Mouse (Mus musculus): ENCODE measurements around the gene Tcp11l1. TPM values are rescaled to one million over a fixed set of nuclear protein-coding genes. Genes with fewer than 3 reads are reported as not detected.

Gene Tcp11l1
- total RNA-seq (2014; fragmentation: Nextera tagmentation), result 2.3 and 3.0 TPM in 2 replicates
- total RNA-seq (2017), result 0.99 and 2.7 TPM in 2 replicates

DNA sequence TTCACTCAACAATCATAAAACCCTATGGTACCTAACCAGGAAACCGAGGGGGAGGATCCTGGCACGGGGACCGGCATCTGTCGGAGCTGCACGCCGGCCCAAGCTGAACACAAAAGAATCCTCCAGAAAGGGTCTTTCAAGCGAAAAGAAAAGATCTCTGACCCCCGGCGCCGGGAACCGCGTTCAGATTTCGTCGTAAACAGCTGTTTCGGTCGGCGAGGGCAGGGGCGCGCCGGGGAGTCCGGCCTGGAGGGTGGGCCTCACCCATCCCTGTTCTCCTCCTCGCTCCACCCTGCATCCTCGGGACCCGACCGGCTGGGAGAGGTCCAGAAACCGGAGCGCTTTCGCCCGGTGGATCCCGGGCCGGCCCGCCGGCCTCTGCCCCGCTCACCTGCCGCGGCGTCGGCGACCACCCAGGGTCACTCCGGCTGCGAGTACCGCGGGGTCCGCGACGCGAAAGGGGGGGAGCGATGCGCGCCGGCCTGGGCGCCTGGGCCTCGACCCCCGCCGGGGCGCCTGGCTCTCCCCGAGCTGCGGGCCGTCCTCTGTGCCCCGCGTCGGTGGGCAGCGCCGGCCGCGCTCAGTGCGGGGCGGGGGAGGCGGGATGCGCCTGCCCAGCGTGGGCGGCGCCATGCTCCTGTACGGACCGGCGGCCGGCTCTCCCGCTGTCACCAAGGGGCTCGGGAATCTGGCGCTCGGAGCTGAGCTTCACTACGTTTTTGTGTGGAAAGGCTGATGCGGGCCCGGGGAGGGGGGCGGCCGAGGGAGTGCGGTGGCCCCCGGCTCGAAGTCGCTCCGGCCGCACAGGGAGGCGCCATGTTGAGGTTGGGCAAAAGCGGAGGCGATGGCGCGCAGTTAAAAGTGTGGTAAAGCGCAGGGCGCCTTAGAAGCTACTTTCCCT, at the start of gene Tcp11l1:
Tcp11l1 (minus strand) TSS at position 585 of the 901 bp plus-strand sequence.
- ATAC-seq (replicated peaks; ENCODE audit: low FRiP score, low TSS enrichment, poor library complexity, severe bottlenecking), result peak; percentile 71

DNA sequence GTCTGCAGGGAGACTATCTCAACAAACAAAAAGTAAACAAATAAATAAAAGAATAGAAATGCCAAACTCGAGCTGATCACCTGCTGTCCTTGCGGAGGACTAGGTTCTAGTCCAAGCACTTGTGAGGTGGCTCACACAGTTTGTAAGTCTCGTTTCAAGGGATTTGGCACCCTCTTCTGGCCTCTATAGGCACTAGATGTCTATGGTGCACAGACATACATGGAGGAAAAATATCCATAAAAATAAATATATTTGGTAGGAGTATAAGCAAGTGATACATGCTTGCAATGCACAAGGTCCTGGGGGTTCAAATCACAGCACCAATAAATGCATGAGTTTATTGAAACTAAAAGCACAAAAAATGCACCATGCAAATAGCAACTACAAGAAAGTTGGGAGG, 38.6 kb upstream of the Tcp11l1 start:
- peak; percentile 79 for ATAC-seq (replicated peaks; ENCODE audit: low FRiP score, low TSS enrichment, poor library complexity, severe bottlenecking)

DNA sequence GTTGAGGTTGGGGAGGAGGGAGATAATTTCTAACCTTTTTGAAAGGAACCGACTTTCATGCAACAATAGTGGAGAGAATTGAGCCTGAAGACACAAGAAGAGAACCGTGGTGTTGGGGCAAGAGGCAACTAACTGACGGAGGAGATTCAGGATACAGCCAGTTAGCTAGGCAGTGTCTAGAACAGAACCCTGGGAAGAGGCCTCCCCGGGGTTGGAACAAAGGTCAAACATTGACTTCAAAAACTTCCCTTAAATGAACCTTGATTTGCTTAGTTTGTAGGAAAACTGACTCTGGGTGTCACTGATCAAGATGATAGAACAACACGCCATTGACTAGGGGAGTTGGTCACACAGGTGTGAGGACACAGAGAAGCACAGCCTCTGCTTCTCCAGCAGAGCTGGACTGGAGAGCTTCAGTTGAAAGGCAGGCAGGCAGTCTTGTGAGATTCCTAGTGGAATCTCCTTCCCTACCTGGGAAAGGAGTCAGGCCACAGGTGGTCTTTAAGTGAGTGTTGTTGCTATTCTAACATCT, 36.7 kb upstream of the Tcp11l1 start:
- ATAC-seq (replicated peaks; ENCODE audit: low FRiP score, low TSS enrichment, poor library complexity, severe bottlenecking), result no peak

DNA sequence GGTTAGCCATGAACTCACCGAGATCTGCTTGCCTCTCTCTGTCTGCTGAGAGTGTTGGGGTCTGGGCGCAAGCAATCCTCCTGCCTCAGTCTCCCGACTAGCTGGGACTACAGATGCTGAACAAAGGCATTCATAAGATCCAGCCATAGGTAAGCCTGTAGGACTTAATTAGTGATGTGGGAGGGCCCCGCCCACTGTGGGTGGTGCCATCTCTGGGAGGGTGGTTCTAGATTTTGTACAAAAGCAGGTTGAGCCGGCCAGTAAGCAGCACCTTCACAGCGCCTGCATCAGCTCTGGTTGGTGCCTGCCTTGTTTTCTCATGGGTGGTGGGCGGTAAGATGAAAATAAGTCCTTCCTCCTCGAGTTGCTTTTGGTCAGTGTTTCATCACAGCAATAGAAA, 34.3 kb upstream of the Tcp11l1 start:
- ATAC-seq (replicated peaks; ENCODE audit: low FRiP score, low TSS enrichment, poor library complexity, severe bottlenecking), result peak; percentile 59; the same call in 1 of the 2 replicates

DNA sequence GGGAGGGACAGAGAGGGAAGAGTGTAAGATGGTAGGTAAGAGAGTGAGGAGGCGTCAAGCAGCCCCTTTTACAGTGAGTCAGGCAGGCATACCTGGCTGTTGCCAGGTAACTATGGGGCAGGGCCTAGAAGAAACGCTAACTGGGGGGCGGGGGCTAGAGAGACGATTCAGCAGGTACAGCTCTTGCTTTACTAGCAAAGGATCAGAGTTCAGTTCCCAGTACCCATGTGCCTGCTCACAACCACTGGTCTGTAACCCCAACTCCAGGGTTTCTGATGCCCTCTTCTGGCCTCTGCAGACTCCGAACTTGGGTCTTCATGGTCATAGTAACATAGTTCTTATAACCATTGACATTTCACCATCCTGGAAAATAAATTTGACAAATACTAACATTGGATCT, 32.0 kb upstream of the Tcp11l1 start:
- no peak for ATAC-seq (replicated peaks; ENCODE audit: low FRiP score, low TSS enrichment, poor library complexity, severe bottlenecking)

DNA sequence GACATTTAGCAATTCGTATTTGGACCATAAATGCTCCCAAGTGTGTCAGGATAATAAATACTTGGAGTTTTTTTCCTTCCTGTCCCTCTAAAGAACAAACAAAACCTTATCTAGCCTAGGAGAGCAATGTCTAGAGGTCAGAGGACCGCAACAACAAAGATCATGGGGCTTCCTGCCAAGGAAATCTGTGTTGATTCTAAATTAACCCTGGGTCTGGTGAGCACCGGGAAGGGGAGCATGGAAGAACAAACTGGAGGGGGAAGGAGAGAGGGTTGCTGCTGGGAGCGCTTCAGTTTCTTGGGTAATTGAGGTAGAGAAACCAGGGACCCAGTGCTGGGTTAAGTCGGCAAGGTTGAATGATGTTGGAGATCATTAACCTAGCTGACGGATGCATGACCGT, 31.2 kb upstream of the Tcp11l1 start:
- no peak for ATAC-seq (replicated peaks; ENCODE audit: low FRiP score, low TSS enrichment, poor library complexity, severe bottlenecking)

DNA sequence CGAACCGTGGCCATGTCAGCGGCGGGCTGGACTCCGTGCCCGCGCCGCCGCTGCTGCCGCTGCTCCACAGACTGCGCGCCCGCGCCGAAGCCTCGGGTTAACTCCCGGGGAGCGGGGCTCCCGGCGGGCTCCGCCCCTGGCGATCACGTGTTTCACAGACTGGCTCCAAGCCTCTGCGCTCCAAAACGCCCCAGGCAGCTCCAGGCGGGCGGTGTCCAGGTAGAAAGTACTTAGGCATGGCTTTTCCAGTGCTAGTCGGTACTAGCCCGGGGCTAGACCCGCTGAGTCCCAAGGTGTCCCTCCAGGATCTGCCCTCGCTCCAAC, 30.7 kb upstream of the Tcp11l1 start, which contains the start of gene Depdc7:
Depdc7 (minus strand) TSS at position 138 of the 324 bp plus-strand sequence.
- ATAC-seq (replicated peaks; ENCODE audit: low FRiP score, low TSS enrichment, poor library complexity, severe bottlenecking), result peak; percentile 91

DNA sequence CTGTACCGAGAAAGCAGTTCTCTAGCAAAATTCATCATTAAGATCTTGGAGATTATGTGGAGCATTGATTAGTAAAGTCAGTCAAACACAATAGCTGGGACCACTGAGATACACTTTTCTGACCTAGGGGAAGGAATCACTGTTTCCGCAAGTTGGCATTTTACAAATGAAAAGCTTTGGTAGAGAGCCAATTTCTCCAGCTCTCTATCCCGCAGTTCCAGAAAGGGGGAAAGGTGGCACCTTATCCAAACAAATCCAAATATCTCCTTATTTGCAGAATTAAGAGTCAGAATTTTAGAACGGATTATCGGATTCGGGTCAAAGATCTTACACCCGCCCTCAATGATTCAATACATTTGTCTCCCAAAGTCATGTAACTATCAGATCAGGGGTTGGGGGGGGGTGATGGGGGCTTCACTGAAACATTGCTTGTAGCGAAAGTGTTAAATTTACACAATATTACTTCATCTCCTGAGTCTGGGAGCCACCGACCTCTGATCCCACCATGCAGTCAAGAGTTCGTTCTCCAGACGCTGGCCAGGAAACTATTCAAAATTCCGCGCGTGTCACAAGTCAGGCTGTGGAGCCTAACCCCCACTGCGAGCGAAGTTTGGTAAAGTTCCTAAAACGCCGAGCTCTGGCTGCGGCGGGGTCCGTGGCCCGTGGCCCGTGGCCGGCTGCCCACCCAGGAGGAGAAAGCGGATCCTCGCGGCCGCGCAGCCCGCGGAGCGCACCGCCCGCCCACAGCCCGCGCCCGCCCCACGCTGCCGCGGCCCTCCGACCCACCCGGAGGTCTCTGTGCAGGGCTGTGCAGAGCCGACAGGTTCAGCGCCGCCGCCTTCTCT, 30.1 kb upstream of the Tcp11l1 start:
- no peak for ATAC-seq (replicated peaks; ENCODE audit: low FRiP score, low TSS enrichment, poor library complexity, severe bottlenecking)

DNA sequence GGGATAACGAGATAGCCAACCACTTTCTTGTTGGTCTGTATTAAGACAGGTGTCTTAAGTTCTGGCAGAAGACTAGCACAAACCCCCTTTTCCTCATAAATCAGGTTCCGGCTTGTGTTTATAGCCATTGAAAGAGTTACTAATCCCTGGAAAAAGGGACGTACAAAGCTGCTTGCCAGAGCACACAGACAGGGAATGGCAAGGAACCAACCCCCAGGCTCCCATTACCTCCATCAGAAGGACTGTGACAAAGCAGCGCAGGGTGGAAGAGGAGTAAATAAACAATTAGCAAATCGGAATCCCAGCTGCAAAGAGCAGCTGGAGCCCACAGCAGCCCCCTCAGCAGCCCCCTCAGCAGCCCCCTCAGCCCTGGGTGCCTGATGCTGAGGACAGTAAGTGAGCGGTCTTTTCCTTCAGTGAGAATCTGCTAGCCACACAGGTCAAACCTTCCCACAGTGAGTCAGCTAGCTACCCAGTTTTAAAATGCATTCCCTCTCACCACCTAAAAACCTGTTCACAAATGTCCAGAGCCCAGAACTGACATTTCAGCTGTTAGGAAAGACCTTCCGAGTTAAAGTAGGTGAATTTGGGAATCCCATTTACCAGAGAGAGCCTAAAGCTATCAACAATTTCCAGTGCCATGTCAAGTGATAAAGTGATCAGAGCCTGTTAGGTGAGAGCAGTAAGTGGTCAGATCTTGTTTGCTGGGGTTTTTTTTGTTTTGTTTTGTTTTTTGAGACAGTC, 29.2 kb upstream of the Tcp11l1 start:
- no peak for ATAC-seq (replicated peaks; ENCODE audit: low FRiP score, low TSS enrichment, poor library complexity, severe bottlenecking)

DNA sequence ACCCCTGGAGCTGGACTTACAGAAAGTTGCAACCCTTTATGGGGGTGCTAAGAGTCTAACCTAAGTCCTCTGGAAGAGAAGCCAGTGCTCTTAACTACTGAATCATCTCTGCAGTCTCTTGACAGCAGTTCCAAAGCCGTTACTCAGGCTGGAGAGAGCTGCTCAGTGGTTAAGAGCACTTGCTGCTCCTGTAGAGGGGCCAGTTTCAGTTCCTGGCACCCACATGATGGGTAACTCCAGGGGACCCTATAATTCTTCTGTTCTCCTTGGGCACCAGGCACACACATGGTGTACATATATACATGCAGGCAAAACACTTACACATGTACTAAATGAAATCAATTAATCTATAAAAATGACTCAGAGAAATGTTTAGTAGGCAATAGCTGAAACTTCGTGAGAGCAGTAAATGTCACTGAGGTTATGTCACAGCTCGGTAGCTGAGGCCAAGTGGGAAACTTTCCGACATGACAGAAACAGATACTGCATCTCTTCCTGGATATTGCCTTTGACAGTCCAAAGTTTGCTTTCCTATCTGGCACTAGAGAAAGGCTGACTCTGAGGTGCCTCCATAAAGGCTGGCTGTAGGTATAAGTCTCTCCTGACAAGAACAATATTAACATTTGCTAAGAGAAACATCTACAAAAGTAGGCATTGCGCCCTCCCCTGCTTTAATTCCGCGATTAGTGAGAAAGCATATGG, 28.4 kb upstream of the Tcp11l1 start:
- ATAC-seq (replicated peaks; ENCODE audit: low FRiP score, low TSS enrichment, poor library complexity, severe bottlenecking), result no peak

DNA sequence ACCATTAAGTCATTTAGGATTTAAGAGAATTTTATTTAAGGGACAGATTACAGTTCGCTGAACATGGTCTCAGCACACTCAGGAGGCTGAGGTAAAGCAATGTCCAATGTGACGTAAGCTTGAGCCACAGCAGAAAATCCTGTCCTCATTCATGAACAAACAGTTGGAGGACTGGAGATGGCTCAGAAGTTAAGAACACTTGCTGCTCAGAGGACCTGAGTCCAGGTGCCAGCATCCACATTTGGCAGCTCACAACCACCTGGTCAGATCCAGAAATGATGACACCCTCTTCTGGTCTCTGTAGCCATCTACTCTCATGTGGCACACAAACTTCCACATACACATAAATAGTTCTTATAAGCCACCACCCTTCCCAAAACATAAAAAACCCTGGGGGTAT, 27.7 kb upstream of the Tcp11l1 start:
- ATAC-seq (replicated peaks; ENCODE audit: low FRiP score, low TSS enrichment, poor library complexity, severe bottlenecking), result no peak

DNA sequence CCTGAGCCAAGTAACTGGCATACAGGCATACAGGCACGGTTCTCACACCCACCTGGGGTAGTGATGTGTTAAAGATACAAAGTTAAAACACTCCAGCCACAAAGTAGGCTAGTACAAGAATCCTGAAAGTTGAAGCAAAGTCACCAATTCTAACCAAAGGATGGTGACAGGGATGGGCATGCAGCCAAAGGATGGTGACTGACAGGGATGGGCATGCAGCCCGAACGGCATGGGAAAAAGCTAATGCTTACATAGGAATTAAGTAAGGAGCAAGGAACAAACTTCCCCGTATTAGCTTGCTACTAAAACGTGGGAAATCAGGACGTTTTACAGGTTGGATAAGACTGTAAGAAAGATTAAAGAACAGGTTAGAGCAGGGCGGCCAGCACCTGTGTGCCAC, 24.3 kb upstream of the Tcp11l1 start:
- no peak for ATAC-seq (replicated peaks; ENCODE audit: low FRiP score, low TSS enrichment, poor library complexity, severe bottlenecking)

DNA sequence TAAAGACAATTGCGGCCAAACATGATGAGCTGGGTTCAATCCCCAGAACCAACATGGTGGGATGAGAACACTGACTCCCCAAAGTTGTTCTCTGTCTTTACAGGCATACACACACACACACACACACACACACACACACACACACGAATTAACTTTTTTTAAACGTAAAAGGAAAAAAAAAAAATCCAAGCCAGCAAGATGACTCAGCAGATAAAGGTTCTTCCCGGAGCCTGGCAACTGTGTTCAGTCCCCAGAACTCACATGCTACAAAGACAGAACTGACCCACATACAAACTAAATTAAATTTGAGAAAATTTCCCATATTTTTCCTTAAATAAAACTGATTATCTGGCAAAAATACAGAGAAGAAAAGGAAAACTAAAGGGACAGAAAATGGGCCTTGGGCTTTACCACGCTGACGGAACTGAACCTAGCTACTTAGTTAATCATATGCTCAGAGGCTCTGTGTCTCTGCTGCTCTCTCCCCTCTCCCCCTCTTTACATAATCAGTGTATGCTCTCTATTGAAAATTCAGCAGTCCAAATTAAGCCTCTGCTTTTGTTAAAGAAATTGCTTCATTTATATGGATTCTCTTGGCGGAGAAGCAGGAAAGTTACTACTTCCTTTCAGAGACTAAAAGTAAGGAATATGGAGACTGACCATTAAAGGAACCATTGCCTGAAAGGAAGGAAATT, 20.7 kb upstream of the Tcp11l1 start:
- no peak for ATAC-seq (replicated peaks; ENCODE audit: low FRiP score, low TSS enrichment, poor library complexity, severe bottlenecking)

DNA sequence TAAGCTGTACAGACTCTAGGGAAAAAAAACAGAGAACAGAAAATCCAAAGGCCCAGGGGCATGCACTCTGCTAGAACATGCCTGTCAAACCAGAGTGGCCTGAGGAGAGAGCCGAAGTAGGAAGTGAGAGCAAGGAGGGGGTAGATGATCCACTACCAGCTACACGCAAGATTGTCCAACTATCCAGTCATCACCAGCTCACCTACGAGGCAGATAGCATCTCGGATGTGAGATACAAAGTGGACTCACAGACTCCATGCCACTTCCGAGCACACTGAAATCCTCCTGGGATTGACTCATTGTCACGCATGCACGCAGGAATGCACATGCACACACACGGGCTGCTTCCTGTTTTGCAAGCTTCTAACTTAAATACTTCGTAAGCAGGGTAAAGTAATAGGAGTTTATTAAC, 20.1 kb upstream of the Tcp11l1 start:
- no peak for ATAC-seq (replicated peaks; ENCODE audit: low FRiP score, low TSS enrichment, poor library complexity, severe bottlenecking)

DNA sequence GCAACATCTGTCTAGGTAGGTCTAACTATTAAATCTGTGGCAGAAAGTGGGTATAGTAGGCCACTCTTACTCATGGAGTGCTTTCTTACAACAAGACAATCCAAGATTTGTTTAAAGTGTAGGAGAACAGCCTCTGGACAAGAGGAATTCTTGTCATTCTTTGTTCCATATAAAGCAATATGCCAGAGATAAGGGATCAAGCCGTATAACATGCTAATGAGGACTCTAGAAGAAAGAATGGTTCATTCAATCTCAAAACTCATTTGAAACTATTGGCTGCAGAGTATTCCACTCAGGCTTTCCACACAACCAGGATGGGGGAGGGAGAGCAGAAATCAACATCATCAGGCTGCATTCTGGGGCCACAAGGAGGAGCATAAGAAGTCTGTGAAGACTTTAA, 15.4 kb upstream of the Tcp11l1 start:
- no peak for ATAC-seq (replicated peaks; ENCODE audit: low FRiP score, low TSS enrichment, poor library complexity, severe bottlenecking)

DNA sequence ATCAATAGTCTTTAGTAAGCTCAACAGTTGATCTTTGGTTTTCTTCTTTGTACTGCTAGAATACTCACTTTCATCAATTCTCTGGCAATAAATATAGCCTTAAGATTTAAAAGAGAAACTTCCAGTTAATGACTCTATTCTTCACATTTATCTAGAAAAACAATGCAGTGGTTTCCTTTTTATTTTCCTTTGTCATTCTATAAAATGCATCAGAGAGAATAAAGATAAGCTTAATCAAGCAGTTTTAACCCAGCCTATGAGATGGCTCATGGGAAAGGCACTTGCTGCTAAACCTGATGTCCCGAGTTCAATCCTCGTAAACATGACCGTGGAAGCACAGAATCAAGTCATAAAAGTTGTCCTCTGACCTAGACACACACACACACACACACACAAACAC, 10.1 kb upstream of the Tcp11l1 start:
- no peak for ATAC-seq (replicated peaks; ENCODE audit: low FRiP score, low TSS enrichment, poor library complexity, severe bottlenecking)

DNA sequence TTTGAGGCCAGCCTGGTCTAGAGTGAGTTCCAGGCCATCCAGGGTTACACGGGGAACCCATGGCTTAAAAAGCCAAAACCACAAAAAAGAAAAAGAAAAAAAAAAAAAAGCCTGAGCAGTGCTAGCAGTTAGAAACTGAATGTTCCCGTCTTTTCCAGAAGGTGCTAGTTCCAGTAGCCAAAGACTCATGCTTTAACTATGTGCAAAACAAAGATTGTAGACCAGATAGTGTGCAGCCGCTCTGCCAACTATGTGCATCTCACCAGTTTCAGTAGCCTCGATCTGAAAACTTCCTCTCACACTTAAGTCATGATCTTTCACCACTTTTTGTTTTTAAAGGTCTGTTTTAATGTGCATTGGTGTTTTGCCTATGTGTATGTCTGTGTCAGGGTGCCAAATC, 5.9 kb upstream of the Tcp11l1 start:
- ATAC-seq (replicated peaks; ENCODE audit: low FRiP score, low TSS enrichment, poor library complexity, severe bottlenecking), result no peak

DNA sequence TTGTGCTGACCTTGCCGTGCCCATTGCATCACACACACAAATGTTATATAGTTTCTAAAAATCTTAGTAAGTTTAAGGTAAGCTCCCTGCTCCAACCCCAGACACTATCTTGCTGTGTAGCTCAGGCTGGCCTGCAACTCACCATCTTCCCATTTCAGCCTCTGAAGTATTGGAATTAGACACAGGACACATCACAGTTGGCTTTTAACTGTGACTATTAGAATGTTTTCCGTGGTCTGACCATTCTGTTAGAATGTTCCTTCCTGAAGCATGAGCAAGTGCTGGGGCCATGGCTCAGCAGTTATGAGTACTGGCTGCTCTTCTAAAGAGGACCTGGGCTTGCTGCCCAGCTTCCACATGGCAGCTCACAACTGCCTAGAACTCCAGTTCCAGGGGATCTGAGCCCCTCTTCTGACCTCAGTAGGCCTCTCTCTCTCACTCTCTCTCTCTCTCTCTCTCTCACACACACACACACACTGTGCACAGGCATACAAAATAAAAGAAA, 5.3 kb upstream of the Tcp11l1 start:
- no peak for ATAC-seq (replicated peaks; ENCODE audit: low FRiP score, low TSS enrichment, poor library complexity, severe bottlenecking)
